Mouse (Mus musculus) embryonic fibroblast, embryonic 13.5 days (primary cell): ENCODE measurements around the gene Il18r1. TPM values are rescaled to one million over a fixed set of nuclear protein-coding genes. Genes with fewer than 3 reads are reported as not detected.
A peak's percentile ranks its signal among the peaks of the same experiment; 100 is the strongest.

Source experiments
- H3K27ac ChIP-seq: 2 replicates; pipeline ENCODE4 v1.5.1; 2012; ENCODE audit warnings: low read length, control low read depth, inconsistent platforms; ENCODE audit not compliant: insufficient read depth
- H3K4me1 ChIP-seq: 2 replicates; pipeline ENCODE4 v1.6.1; 2011; ENCODE audit warnings: low read length; ENCODE audit not compliant: control insufficient read depth, insufficient read depth
- H3K4me3 ChIP-seq: 2 replicates; pipeline ENCODE4 v1.5.1; 2011; ENCODE audit warnings: mild to moderate bottlenecking, control low read depth, low read length; ENCODE audit not compliant: insufficient read depth
- CTCF ChIP-seq: IDR thresholded peaks from 2 replicates; pipeline ENCODE4 v1.5.1; 2011; ENCODE audit warnings: mild to moderate bottlenecking, control low read depth, low read length, moderate library complexity, borderline replicate concordance; ENCODE audit not compliant: insufficient read depth
- POLR2A ChIP-seq: IDR thresholded peaks from 2 replicates; pipeline ENCODE4 v1.6.1; 2011; ENCODE audit warnings: low read depth, mild to moderate bottlenecking, control low read depth, low read length, moderate library complexity
- polyA plus RNA-seq: library from polyadenylated mRNA; stranded (reverse); fragments of >200 nt; gene quantifications from 2 replicates; pipeline ENCODE4 v1.2.4, GENCODE M21; 2011; ENCODE audit warnings: low read depth; ENCODE audit not compliant: missing spikeins, insufficient read length

Gene Il18r1
- polyA plus RNA-seq: not detected in 2 replicates

DNA sequence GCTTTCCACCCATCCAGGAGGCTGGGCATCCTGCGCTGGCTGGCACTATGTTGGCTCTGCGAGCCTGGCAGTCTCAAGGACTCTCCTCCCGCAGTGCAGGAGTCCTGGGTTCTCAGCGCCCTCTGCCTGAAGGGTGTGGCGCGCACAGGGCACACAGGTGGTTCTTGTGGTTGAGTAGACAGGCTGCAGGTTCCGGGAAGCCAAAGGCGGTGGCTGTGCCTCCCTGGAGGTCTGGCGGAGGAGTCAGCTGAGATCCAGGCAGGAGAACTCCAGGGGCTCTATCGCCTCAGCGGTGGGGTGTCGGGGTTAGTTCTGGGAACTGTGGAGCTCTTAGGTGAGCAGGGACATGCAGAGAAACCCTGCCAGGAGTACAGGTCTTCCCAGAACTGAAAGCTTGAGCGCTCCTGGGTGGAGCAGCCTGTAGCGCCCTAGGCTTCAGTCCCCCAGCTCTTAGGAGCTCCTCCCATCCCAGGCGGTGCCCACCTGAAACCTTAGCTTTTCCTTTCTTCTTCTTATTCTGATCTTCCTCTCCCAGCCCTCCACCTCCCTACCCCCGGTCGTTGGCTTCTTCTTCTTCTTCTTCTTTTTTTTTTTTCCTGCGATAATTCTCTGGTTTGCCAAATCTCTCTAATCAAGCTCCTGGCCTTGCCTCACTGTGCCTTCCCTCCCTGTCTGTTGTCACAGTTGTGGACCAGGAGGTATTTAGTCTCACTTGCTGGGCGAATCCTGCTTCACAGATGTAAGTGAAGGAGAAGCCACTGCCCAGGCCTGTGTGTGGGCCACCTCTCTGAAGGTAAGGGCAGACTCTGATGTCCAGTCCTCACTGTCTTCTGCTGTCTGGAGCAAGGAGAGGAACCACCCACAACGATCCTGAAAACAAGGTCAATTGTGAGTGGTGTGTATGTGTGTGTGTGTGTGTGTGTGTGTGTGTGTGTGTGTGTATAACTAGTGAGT, at the start of gene Il18r1:
Il18r1 (plus strand) TSS at position 76 of the 954 bp plus-strand sequence.
- no peak within 1 kb of the TSS for H3K4me3 ChIP-seq
- no peaks in the 10 kb centered on the region for H3K4me1 ChIP-seq
- TF ChIP-seq CTCF (peak; percentile 30; the same call in 1 of the 2 replicates), POLR2A (no peak)
- H3K27ac ChIP-seq: no peak within 1 kb of the TSS

DNA sequence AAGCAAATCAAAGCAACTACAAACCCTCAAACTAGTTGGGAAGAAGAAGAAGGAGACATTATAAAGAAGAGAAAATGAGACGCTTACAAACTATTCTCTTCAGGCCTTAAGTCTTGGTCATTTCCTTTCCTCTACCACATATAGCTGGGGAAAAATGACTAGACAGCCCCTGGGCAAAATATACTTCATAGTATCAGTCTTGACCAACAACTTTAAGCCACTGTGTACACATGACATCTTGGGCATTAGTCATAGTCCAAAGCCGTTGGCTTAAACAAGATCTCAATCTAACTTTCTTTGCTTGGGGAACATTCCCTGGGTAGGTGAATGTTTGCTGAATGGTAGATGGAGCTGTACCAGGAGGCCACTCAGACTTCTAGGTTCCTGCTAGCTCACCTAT, 48.3 kb upstream of the Il18r1 start:
- H3K4me1 ChIP-seq: peaks cover 2% of the 10 kb centered on the region; the same call in 1 of the 2 replicates
- H3K4me3 ChIP-seq: no peak overlapping the region
- no peak overlapping the region; the same call in 1 of the 2 replicates for H3K27ac ChIP-seq
- no peak for TF ChIP-seq CTCF
- no peak for TF ChIP-seq POLR2A

DNA sequence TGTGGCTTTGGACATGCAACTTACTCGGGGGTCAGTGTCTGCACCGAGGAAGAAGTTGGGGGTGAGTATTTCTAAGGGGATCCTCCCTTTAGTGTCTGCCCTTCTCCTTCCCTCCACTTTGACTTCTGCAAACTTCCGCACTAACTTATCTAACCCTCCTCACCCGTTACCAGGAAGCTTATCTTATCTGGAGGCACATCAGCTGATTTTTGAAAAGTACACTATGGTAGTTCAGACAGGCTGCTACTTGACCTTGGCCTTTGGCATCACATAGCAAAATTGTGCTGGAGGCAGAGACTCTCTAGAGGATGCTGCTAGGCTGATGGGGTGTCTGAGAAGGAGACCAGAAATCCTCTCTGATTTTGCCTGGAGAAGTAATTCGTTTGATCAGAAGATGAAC, 46.8 kb upstream of the Il18r1 start:
- no peak overlapping the region for H3K27ac ChIP-seq
- peaks cover 2% of the 10 kb centered on the region; the same call in 1 of the 2 replicates for H3K4me1 ChIP-seq
- no peak overlapping the region for H3K4me3 ChIP-seq
- TF ChIP-seq POLR2A: no peak
- TF ChIP-seq CTCF: no peak

DNA sequence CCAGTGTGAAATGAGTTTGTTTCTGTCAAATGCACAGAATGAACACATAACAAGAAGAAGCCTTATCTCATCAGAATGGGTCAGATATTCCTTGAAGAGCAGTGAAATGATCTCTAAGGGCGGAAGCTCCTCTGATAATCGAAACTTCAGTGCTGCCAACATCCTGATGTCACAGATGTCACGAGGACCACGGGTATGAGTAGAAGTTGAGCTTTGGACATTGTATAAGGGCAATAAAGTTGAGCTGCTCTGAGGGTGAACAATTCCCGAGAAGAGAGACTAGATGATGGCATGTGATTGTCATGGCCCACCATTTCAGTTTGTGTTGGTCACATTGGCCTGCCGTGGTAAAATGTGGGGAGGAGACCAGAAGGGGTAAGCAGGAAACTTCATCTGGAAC, 41.5 kb upstream of the Il18r1 start:
- TF ChIP-seq CTCF (no peak), POLR2A (no peak)
- Histone ChIP-seq H3K4me3 (no peak overlapping the region), H3K27ac (no peak overlapping the region), H3K4me1 (0 out of 2 replicates have a peak, but pooled peaks cover 3% of the 10 kb centered on the region)

DNA sequence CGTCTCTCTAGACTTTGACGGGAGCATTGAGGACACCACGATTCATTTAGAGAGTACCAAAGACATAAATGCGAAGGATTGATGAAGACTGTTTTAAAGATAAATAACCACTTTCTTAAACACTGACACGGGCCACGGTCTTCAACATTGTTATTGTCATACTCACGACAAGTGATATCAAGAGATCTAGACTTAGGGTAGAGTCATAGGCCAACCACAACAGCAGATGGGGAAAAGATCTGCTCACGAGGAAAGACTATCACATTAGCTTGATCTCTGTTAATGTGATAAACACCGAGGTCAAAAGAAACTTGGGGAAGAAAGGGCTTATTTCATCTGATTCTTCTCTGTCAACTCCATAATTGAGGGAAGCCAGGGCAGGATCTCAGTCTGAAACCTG, 38.1 kb upstream of the Il18r1 start:
- peak overlapping the region; percentile 45 for H3K27ac ChIP-seq
- H3K4me1 ChIP-seq: 0 out of 2 replicates have a peak, but pooled peaks cover 3% of the 10 kb centered on the region
- no peak overlapping the region for H3K4me3 ChIP-seq
- no peak for TF ChIP-seq POLR2A
- TF ChIP-seq CTCF: no peak

DNA sequence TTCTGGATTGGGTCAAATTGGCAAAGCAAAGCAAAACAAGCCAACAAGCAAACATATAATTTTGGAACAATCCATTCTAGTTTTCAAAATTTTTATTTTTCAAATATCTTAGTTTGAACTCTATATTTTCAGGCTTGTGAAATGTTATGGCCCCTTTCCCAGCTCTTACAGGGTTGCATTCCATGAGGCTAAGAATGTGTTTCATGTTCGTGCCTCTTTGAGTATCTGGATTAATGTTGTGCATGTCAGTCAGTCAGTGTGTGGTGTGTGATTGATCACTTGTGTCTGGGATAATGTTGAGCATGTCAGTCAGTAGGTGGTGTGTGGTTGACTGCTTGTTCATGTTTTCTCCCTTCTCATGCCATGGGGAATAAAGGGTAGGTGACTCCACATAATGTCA, 37.5 kb upstream of the Il18r1 start:
- H3K4me1 ChIP-seq: 0 out of 2 replicates have a peak, but pooled peaks cover 3% of the 10 kb centered on the region
- no peak overlapping the region for H3K4me3 ChIP-seq
- TF ChIP-seq POLR2A (no peak), CTCF (no peak)
- H3K27ac ChIP-seq: peak overlapping the region; percentile 73

DNA sequence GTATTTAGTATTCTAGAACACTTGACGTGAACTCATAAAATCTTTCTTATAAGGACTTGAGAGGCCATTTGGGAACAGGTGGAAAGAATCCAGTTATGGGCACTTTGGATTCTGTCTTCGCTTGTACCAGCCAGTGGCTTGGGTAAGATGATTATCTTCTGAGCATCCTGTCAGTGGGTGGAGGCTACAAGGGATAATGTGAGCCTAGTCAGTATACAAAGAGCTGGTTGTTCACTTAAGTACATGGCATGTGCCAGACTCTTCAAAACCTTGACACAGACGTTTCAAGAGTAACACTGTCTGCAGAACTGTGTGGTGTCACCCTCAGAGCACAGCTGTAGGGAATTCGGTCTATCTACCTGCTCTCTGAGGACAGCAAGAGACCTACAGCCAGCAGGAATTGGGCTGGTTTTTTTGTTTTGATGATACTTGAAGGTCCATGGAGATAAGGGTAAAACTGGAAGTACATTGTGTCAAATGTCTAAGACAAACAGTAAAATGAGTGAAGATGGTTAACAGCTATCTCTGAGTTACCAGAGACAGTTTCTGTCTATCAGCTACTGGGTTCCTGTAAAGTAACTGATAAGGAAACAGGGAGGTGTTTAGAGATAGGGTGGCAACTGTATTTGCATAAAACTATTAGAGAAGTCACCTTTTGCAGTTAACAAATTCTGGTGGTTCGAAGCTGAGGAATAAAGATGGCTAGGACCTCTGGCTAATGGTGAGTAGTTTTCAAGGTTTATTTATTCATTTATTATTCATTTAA, 36.3 kb upstream of the Il18r1 start, which contains the start of gene Il1rl1:
Il1rl1 (plus strand) TSS at position 661 of the 766 bp plus-strand sequence.
- no peak for TF ChIP-seq POLR2A
- TF ChIP-seq CTCF: no peak
- H3K4me1 ChIP-seq: peaks cover 9% of the 10 kb centered on the region; the same call in 1 of the 2 replicates
- peak within 1 kb of the TSS; percentile 73; the same call in 1 of the 2 replicates for H3K27ac ChIP-seq
- H3K4me3 ChIP-seq: no peak within 1 kb of the TSS

DNA sequence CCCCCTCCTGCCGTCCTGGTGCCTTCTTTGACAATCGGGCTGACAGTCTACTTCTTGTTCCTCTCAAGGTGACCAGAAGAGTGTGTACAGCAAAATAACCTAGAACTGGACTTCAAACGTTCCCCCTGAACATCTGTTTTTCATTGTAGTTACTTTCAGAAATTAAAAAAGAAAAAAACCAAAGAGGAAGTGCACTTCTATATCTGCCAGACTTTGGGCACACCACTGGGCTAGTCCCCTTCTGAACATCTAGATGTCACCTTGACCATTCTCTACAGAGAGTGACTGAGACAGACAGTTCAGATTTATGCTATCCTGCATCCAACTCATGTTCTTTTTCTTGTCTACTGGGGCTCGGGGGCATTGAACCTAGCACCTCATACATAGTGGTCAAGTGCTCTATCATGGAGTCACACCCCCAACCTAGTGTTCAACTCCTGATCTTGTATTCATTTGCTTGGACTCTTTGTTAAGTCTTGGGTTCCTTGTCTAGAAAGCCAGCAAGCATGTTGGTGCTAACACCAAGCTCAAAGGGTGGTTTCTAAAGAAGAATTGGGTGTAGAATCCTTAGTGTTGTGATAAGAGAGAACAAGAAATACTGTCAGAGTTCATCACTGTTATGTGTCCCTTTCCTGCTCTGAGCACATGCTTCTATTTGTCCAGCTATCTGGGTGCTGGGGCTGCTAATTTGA, 35.1 kb upstream of the Il18r1 start:
- H3K27ac ChIP-seq: no peak overlapping the region
- no peak overlapping the region for H3K4me3 ChIP-seq
- TF ChIP-seq POLR2A (no peak), CTCF (no peak)
- peaks cover 9% of the 10 kb centered on the region; the same call in 1 of the 2 replicates for H3K4me1 ChIP-seq

DNA sequence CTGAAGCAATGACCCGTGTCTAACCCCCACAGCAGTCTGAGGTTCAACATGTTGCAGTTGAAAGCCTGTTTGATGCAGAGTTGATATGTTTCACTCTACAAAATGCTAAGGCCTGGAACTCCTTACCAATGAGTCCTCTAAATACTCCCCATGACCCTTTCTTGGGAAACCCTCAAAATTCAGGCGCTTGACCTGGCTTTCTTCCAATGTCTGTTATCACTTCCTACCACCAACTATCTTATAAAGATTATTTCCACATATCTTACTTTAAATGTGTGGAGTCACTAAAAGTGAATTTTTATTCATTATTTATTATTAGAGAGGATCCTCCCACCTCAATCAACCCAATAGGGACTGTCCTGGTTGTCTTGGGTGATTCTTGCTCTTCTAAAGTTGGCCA, 33.2 kb upstream of the Il18r1 start:
- Histone ChIP-seq H3K4me1 (peaks cover 19% of the 10 kb centered on the region), H3K27ac (no peak overlapping the region), H3K4me3 (no peak overlapping the region)
- TF ChIP-seq POLR2A (no peak), CTCF (no peak)
